Mouse (Mus musculus): Measurements from ENCODE around the gene Rpl6.
"Not testable (repeated sequence)": the region's sequence is repeated elsewhere in the genome, so short reads cannot be mapped to it uniquely, and the experiment has no call there.

The Rpl6 gene

DNA sequence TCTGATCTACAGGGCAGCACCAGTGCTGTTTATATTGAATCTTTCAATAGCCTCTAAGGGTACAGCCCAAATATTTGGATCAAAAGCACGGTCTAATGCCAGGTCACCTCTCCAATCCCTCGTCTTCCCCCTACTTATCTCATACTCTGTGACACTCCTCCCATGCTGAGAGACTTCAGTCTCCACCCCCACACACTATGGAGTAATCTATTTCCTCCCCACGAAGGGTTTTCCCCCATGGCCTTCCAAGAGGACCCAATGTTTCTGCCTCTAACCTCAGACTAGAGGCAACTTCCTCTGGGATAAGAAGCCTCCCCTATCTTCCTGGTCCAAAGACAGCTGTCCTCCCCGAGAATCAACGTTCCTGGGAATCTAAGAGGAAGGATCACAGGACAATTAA is 7.5 kb upstream of the Rpl6 start:
- ATAC-seq (ENCODE audit: low TSS enrichment) = no peak

DNA sequence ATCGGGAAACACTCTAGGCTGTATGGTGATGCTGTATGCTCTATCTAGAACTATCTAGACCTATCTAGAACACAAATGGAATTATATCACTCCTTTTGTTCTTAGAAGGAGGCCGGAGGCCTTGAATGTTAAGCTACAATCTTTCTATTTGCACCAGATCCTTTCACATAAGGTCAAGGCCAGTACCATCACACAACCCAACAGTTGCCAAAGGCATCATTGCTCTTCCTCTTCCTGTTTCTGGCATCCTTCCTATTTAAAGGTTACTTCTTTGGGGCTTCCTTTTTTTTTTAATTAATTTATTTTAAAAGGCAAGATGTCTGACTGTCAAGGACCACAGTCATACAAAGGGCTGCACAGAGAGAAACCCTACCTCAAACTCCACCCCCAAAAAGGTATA is 6.9 kb upstream of the Rpl6 start:
- no peak for ATAC-seq (ENCODE audit: low TSS enrichment)

GRCm38 (mm10) chr5:121198376-121198775 is 5.9 kb upstream of the Rpl6 start:
- ATAC-seq (ENCODE audit: low TSS enrichment) = no peak

DNA sequence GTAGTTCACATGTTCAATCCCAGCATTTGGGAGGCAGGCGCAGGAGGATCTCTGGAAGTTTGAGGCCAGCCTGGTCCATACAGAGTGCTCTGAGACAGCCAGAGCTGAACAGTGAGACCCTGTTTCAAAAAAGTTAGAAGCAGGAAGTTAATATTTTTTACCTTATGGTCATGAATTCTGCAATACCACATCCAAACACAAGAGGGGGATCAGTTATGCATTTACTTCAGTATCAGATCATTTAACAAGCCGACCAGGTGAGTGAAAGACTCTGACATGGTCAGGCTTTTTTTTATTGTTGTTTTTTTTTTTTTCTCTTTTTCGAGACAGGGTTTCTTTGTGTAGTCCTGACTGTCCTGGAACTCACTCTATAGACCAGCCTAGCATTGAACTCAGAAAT is 2.5 kb upstream of the Rpl6 start:
- ATAC-seq (ENCODE audit: low TSS enrichment) = no peak

DNA sequence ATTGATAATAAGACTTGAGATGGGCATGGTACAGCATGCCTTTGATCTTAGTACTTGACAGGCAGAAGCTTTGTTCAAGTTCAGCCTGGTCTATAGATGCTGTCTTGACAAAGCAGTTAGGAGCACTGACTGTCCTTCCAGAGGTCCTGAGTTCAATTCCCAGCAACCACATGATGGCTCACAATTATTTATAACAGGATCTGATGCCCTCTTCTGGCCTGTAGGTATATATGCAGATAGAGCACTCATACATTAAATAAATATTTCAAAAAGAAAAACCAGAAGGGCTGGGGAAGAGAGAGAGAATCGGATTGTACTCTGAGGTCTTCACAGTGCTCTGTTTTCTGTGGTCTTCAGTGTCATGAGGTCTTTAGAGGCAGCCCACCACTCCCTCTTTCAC is 1.8 kb upstream of the Rpl6 start:
- ATAC-seq (ENCODE audit: low TSS enrichment) = no peak

- not testable (repeated sequence) for ATAC-seq (ENCODE audit: low TSS enrichment)
These were observed 1.4 kb downstream of the Rpl6 start for GRCm38 (mm10) chr5:121205537-121206130.

DNA sequence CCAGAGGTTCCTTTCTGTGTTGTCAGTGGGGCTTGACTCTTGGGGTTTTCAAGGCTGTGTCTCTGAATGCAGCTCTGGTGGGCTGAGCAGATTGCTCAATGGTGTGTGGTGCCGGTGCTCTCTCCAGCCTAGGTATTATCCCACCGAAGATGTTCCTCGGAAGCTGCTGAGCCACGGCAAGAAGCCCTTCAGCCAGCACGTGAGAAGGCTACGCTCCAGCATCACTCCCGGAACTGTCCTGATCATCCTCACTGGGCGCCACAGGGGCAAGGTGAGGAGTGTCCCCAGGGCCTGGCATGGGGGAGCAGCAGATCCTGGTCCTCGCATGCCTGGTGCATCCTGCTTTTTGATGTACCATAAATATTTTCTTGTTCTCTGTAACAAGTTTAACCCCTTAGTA is 2.3 kb downstream of the Rpl6 start:
- ATAC-seq (ENCODE audit: low TSS enrichment) = no peak

GRCm38 (mm10) chr5:121206984-121207383 is 2.7 kb downstream of the Rpl6 start:
- no peak for ATAC-seq (ENCODE audit: low TSS enrichment)

DNA sequence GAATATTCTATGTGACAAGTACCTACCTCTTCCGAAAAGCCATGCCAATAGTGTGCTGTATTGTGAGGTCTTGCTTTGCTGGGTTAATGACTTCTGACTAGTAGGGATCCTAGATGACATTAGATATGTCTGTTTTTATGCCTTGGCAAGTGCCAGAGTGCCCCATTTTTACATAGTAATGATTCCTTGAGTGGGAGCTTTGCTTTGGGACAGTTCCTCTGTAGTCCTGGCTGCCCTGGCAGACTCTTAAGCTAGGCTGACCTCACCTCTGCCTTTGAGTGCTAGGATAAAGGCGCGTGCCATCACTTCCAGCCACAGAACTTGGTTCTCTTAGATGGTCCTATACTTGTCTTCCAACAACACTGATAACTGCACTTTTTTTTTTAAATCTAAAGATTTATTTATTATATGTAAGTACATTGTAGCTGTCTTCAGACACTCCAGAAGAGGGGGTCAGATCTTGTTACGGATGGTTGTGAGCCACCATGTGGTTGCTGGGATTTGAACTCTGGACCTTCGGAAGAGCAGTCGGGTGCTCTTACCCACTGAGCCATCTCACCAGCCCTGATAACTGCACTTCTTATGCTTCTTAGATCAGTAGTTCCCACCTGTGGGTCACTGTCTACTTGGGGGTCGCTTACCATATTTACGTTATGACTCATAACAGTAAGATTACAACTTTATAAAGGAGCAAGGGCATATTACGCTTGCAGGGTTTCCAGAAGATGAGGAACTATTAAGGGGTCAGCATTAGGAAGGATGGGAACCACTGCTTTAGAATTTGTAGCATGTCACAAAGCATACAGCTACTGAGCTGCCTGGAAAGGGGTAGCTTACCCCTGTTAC is 5.7 kb downstream of the Rpl6 start:
- ATAC-seq (ENCODE audit: low TSS enrichment) = no peak

DNA sequence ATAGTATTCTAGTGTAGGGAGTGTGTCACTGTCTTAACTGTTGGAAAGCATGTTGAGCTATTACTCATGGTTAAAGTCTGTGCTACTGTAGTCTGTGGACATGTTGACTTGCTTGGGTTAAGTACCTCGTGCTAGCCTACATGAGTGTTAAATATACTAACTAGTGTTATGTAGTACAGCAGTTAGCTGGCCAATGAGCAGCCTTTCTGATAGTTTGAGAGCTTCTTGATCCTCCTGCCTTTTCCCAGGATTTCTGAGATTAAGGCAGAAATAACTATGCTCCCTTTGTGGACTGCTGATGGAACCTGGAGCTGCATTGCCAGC is 6.3 kb downstream of the Rpl6 start:
- no peak for ATAC-seq (ENCODE audit: low TSS enrichment)

DNA sequence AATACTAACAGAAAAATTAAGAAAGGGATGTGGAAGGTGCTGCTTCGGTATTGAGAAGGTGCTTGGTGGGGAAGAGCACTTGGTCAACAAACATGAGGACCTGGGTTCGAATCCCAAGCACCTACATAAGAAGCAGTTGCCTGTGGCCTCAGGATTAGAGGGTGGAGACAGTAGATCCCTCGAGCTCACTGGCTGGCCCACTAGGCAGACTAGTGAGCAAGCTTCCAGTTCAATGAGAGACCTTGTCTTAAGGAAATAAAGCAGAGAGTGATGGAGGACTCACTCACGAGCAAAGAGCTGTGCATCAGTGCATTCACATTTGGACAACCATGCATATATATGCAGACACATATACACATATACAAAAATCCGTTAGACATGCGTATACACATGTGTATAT is 7.8 kb downstream of the Rpl6 start:
- no peak for ATAC-seq (ENCODE audit: low TSS enrichment)

DNA sequence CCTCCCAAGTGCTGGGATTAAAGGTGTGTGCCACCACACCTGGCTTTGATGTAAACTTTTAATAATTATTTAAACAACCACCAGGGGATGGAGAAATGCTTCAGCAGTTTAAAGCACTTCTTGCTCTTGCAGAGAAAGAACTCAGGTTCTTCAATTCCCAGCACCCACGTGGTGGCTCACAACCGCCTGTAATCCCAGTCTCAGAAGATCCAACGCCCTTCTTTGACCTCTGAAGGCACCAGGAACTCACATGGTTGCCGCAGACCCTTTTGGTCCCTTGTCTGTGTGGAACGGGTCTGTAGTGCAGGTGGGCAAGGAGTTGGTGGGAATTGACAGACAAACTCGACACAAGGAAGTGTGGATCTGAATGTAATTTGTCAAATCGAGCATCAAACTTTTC is 10.4 kb downstream of the Rpl6 start:
- no peak for ATAC-seq (ENCODE audit: low TSS enrichment)

DNA sequence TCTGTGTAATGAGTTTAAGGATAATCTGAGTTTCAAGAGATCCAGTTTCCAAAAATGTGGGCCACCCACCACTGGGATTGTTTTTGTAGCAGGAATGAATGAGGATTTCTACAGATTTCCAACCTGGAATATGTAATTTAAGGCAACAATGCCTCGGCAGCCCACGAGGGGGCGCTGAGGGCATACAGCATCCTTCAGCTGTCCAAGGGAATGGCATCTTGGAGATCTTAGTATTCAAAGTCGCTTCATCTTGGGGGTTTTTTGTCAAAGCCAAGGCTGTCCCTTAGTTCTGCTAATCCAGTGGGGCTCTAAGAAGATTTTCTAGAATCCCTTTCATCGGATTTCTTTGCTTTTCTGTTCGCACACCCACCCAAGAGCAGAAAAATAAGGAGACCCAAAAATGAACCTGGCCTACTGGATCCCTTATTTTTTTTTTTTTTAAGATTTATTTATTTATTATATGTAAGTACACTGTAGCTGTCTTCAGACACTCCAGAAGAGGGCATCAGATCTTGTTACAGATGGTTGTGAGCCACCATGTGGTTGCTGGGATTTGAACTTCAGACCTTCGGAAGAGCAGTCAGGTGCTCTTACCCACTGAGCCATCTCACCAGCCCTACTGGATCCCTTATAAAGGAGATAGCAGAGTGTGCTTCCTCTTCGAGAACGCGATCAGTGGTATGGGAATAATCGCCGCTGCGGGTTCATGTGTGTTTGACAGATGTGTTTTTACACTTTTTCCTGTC is 11.3 kb downstream of the Rpl6 start:
- ATAC-seq (ENCODE audit: low TSS enrichment) = no peak

GRCm38 (mm10) chr5:121216126-121216446 is 11.8 kb downstream of the Rpl6 start:
- ATAC-seq (ENCODE audit: low TSS enrichment) = no peak

DNA sequence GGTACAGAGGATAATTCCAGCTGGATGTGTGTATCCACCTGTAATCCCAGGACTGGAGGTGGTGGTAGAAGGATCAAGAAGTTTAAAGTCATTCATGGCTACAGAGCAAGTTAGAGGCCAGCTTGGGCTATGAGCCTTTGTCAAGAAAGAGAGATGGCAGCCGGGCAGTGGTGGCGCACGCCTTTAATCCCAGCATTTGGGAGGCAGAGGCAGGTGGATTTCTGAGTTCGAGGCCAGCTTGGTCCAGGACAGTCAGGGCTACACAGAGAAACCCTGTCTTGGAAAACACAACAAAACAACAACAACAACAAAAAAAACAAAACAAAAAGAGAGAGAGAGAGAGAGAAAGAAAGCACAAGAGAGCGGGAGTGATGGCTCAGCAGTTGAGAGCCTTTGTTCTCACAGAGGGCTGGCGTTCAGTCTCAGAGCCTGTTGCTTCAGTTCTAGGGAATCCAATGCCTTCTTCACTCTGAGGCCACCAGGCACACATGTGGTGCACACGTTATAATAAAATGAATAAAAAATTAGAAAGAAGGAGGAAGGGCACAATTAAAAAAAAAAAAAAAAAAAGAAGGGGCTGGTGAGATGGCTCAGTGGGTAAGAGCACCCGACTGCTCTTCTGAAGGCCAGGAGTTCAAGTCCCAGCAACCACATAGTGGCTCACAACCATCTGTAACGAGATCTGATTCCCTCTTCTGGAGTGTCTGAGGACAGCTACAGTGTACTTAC is 12.5 kb downstream of the Rpl6 start:
- not testable (repeated sequence) for ATAC-seq (ENCODE audit: low TSS enrichment)

GRCm38 (mm10) chr5:121217313-121217634 is 13.0 kb downstream of the Rpl6 start:
- no peak for ATAC-seq (ENCODE audit: low TSS enrichment)

- ATAC-seq (ENCODE audit: low TSS enrichment) = no peak
These were observed 14.9 kb downstream of the Rpl6 start for GRCm38 (mm10) chr5:121219190-121219589.

DNA sequence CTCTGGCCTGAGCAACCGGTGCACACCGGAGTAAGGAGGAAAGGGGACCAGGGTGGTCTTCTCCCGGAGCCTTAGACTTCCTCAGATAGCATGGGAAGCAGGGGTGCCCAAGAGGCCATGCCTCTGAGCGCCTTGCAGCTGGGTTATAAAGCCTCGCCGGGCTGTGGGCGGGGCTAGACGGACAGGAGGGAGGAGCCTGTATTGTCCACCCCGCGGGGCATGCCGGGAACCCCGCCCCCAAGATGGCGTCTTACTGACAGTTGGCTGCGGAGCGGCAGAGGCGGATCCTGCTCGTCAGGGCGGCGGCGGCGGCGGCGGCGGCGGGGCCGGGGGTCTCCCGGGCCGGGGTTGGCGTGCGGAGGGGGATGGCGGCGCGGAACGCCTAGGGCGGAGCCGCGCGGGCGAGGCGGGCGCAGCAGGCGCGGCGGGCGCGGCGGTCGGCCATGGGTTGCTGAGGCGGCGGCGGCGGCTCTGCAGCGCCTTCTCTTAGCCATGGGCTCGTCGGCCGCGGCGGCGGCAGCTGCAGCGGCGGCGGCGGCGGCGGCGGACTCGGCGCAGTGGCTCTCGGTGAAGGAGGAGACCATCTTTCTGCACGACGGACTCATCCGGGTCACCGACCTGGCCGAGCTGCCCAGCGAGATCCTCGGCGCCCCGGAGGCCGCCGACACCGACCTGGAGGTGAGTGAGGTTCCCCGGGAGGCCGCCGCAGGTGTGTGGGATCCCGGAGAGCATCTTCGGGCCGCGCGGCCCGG is 15.9 kb downstream of the Rpl6 start, which contains the start of gene Hectd4:
Hectd4 (plus strand) TSS at position 240 of the 752 bp plus-strand sequence.
- ATAC-seq (ENCODE audit: low TSS enrichment) = peak; percentile 86

GRCm38 (mm10) chr5:121220732-121221301 is 16.5 kb downstream of the Rpl6 start:
- ATAC-seq (ENCODE audit: low TSS enrichment) = peak; percentile 13; the same call in 1 of the 2 replicates

GRCm38 (mm10) chr5:121221328-121221850 is 17.1 kb downstream of the Rpl6 start:
- no peak for ATAC-seq (ENCODE audit: low TSS enrichment)

DNA sequence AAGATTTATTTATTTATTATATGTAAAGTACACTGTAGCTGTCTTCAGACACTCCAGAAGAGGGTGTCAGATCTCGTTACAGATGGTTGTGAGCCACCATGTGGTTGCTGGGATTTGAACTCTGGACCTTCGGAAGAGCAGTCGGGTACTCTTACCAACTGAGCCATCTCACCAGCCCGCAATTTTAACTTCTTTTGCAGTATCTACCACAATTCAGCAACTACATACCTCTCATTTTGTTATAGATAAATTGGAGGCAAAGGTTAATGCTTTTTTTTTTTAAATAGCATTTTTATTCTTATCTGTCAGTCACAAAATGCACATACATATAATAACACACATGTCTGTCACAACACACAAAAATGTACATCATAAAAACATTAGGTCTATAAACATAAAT is 19.7 kb downstream of the Rpl6 start:
- not testable (repeated sequence) for ATAC-seq (ENCODE audit: low TSS enrichment)
